17 mouse cellular contexts compared by ENCODE assay signal in genomic region chr14:78847948-78848347, GRCm38 (mm10). TPM values are rescaled to one million over a fixed set of nuclear protein-coding genes. Genes with fewer than 3 reads are reported as not detected.
DNase-seq lines count a peak whose midpoint lies in the region; ATAC-seq lines count a peak whose summit lies in the region.
"Had no signal": no experiment of that assay in that cellular context is flagged by ENCODE, and none has a peak within 500 bp of the region (broad histone marks: within the 10 kb centered on the region; RNA-seq: fewer than 3 reads in every experiment).

No protein-coding gene starts in this region.

- H3K27me3 ChIP-seq in heart, embryonic 13.5 days (replicated peaks), result no peaks in the 10 kb centered on the region
- H3K27me3 ChIP-seq in kidney, embryonic 15.5 days, result no peaks in the 10 kb centered on the region
- H3K27me3 ChIP-seq in lung, embryonic 15.5 days, result no peaks in the 10 kb centered on the region
- H3K27me3 ChIP-seq: embryonic facial prominence, embryonic 12.5 days; liver, embryonic 15.5 days; megakaryocyte, embryonic 14.5 days had no signal

- H3K4me3 ChIP-seq in heart, embryonic 13.5 days, result no peak overlapping the region
- no peak overlapping the region for H3K4me3 ChIP-seq in kidney, embryonic 15.5 days (replicated peaks)
- H3K4me3 ChIP-seq in lung, embryonic 15.5 days, result no peak overlapping the region

- H3K27ac ChIP-seq in heart, embryonic 13.5 days (replicated peaks), result no peak overlapping the region
- H3K27ac ChIP-seq in kidney, embryonic 15.5 days, result peak overlapping the region; percentile 97
- no peak overlapping the region for H3K27ac ChIP-seq in lung, embryonic 15.5 days
- H3K27ac ChIP-seq: liver, embryonic 15.5 days had no signal

- H3K9me3 ChIP-seq in heart, embryonic 13.5 days, result peaks cover 3% of the 10 kb centered on the region; the same call in 1 of the 2 replicates
- no peaks in the 10 kb centered on the region for H3K9me3 ChIP-seq in kidney, embryonic 15.5 days (replicated peaks)
- no peaks in the 10 kb centered on the region for H3K9me3 ChIP-seq in lung, embryonic 15.5 days
- H3K9me3 ChIP-seq: embryonic facial prominence, embryonic 12.5 days; forebrain, embryonic 12.5 days; liver, embryonic 15.5 days; megakaryocyte, embryonic 14.5 days had no signal

- H3K4me1 ChIP-seq in heart, embryonic 13.5 days, result peaks cover 37% of the 10 kb centered on the region
- peaks cover 28% of the 10 kb centered on the region for H3K4me1 ChIP-seq in kidney, embryonic 15.5 days
- peaks cover 19% of the 10 kb centered on the region for H3K4me1 ChIP-seq in lung, embryonic 15.5 days

- no peak overlapping the region for H3K9ac ChIP-seq in heart, embryonic 13.5 days
- H3K9ac ChIP-seq in kidney, embryonic 15.5 days, result no peak overlapping the region
- H3K9ac ChIP-seq in lung, embryonic 15.5 days, result no peak overlapping the region
- H3K9ac ChIP-seq: liver, embryonic 15.5 days had no signal

- peak overlapping the region; percentile 80; the same call in 1 of the 2 replicates for H3K4me2 ChIP-seq in heart, embryonic 13.5 days
- peak overlapping the region; percentile 74 for H3K4me2 ChIP-seq in kidney, embryonic 15.5 days
- peak overlapping the region; percentile 63; the same call in 1 of the 2 replicates for H3K4me2 ChIP-seq in lung, embryonic 15.5 days

- no peak for DNase-seq in heart, adult 9 months (ENCODE audit: low spot score in 2 of 2)
- no peak for DNase-seq in kidney, postnatal 14 days
- no peak for DNase-seq in lung, postnatal 4 days
- DNase-seq in layer of hippocampus, postnatal 25 days (ENCODE audit: extremely low spot score in 1 of 2, low spot score in 1 of 2), result no peak
- DNase-seq: adrenal gland, postnatal 14 days; cerebellum, postnatal 14 days; heart, adult 11 months; right cerebral cortex, postnatal 25 days; thymus, postnatal 14 days had no signal

- ATAC-seq in heart, embryonic 13.5 days (ENCODE audit: extremely low read depth, insufficient number of reproducible peaks, low FRiP score, low TSS enrichment), result no peak
- ATAC-seq in kidney, embryonic 15.5 days (replicated peaks; ENCODE audit: low FRiP score), result no peak
- ATAC-seq in lung, embryonic 15.5 days (ENCODE audit: borderline replicate concordance, extremely low read depth, low FRiP score, low TSS enrichment), result no peak
- peak; percentile 62 for ATAC-seq in megakaryocyte-erythroid progenitor cell, adult 5-6 weeks (replicated peaks; ENCODE audit: low FRiP score, low TSS enrichment, poor library complexity, severe bottlenecking)

- H3K36me3 ChIP-seq in heart, embryonic 13.5 days, result no peaks in the 10 kb centered on the region
- no peaks in the 10 kb centered on the region for H3K36me3 ChIP-seq in kidney, embryonic 15.5 days
- H3K36me3 ChIP-seq in lung, embryonic 15.5 days, result no peaks in the 10 kb centered on the region
- H3K36me3 ChIP-seq: embryonic facial prominence, embryonic 12.5 days; forebrain, embryonic 12.5 days; liver, embryonic 15.5 days had no signal

- 67% methylated on average over 1 of the region's 1 CpGs for WGBS in heart, embryonic 13.5 days
- WGBS in kidney, embryonic 15.5 days, result 60% methylated on average over 1 of the region's 1 CpGs
- WGBS in lung, embryonic 15.5 days, result 72% methylated on average over 1 of the region's 1 CpGs

RNA-seq across cellular contexts. Expression of gene Vwa8, which starts 0.9 kb away (rescaled TPM):
- polyA plus RNA-seq in heart, embryonic 13.5 days (2015; fragmentation: Nextera tagmentation; extraction: Ambion mirVana), result 14.9 and 16.3 TPM in 2 replicates
- polyA plus RNA-seq in kidney, embryonic 15.5 days (2015; fragmentation: Nextera tagmentation; extraction: Ambion mirVana), result 13.3 and 14.6 TPM in 2 replicates
- polyA plus RNA-seq in lung, embryonic 15.5 days (2015; fragmentation: Nextera tagmentation; extraction: Ambion mirVana), result 10.3 TPM in 2 replicates
- 9.3 and 12.2 TPM in 2 replicates for total RNA-seq in megakaryocyte-erythroid progenitor cell, adult 5-6 weeks (2014; fragmentation: Nextera tagmentation)
- 11.8 and 19.9 TPM in 2 replicates for total RNA-seq in megakaryocyte-erythroid progenitor cell, adult 5-6 weeks (2017)
- total RNA-seq in layer of hippocampus, postnatal 25 days (2021), result 10 to 100 TPM; 23.3 to 28.0 TPM
